Mouse (Mus musculus): ENCODE data around the gene Lhfpl3. TPM values are rescaled to one million over a fixed set of nuclear protein-coding genes. Genes with fewer than 3 reads are reported as not detected.

The Lhfpl3 gene
- total RNA-seq, 4 experiments from 2014 or later = not detected

- no peak for DNase-seq (ENCODE audit: low spot score)
These were observed 394.5 kb downstream of the Lhfpl3 start for GRCm38 (mm10) chr5:23140183-23140921.

GRCm38 (mm10) chr5:23153210-23153609 is 407.4 kb downstream of the Lhfpl3 start:
- no peak for DNase-seq (ENCODE audit: low spot score)

- DNase-seq (ENCODE audit: low spot score) = no peak
These were observed 408.6 kb downstream of the Lhfpl3 start for GRCm38 (mm10) chr5:23154439-23154838.

GRCm38 (mm10) chr5:23165947-23166350 is 420.1 kb downstream of the Lhfpl3 start:
- no peak for DNase-seq (ENCODE audit: low spot score)

- no peak for DNase-seq (ENCODE audit: low spot score)
These were observed 420.8 kb downstream of the Lhfpl3 start for GRCm38 (mm10) chr5:23166658-23167057.

- DNase-seq (ENCODE audit: low spot score) = no peak
These were observed 443.8 kb downstream of the Lhfpl3 start for GRCm38 (mm10) chr5:23189633-23190032.

GRCm38 (mm10) chr5:23196879-23197278 is 451.0 kb downstream of the Lhfpl3 start:
- no peak for DNase-seq (ENCODE audit: low spot score)

GRCm38 (mm10) chr5:23213086-23213485 is 467.2 kb downstream of the Lhfpl3 start:
- no peak for DNase-seq (ENCODE audit: low spot score)

- DNase-seq (ENCODE audit: low spot score) = no peak
These were observed 468.8 kb downstream of the Lhfpl3 start for GRCm38 (mm10) chr5:23214646-23215045.

- no peak for DNase-seq (ENCODE audit: low spot score)
These were observed 473.8 kb downstream of the Lhfpl3 start for GRCm38 (mm10) chr5:23219655-23220054.

- DNase-seq (ENCODE audit: low spot score) = peak; percentile 41
These were observed 479.1 kb downstream of the Lhfpl3 start for GRCm38 (mm10) chr5:23224759-23225536.

GRCm38 (mm10) chr5:23225621-23226020 is 479.8 kb downstream of the Lhfpl3 start:
- no peak for DNase-seq (ENCODE audit: low spot score)

- DNase-seq (ENCODE audit: low spot score) = no peak
These were observed 480.9 kb downstream of the Lhfpl3 start for GRCm38 (mm10) chr5:23226753-23227152.

GRCm38 (mm10) chr5:23246974-23247373 is 501.1 kb downstream of the Lhfpl3 start:
- no peak for DNase-seq (ENCODE audit: low spot score)

- DNase-seq (ENCODE audit: low spot score) = no peak
These were observed 501.9 kb downstream of the Lhfpl3 start for GRCm38 (mm10) chr5:23247784-23248183.

- no peak for DNase-seq (ENCODE audit: low spot score)
These were observed 502.4 kb downstream of the Lhfpl3 start for GRCm38 (mm10) chr5:23248303-23248702.

GRCm38 (mm10) chr5:23249896-23250875 is 504.3 kb downstream of the Lhfpl3 start:
- peak; percentile 19 for DNase-seq (ENCODE audit: low spot score)

- DNase-seq (ENCODE audit: low spot score) = peak; percentile 91
These were observed 505.8 kb downstream of the Lhfpl3 start for GRCm38 (mm10) chr5:23251462-23252224.

GRCm38 (mm10) chr5:23255816-23256418 is 510.1 kb downstream of the Lhfpl3 start:
- no peak for DNase-seq (ENCODE audit: low spot score)

GRCm38 (mm10) chr5:23273309-23273708 is 527.5 kb downstream of the Lhfpl3 start:
- no peak for DNase-seq (ENCODE audit: low spot score)

GRCm38 (mm10) chr5:23279364-23279763 is 533.5 kb downstream of the Lhfpl3 start:
- no peak for DNase-seq (ENCODE audit: low spot score)

All from heart, adult 8-10 months (tissue).